Mouse (Mus musculus) midbrain, embryonic 15.5 days (tissue): Measurements from ENCODE around the gene Rpl22. TPM values are rescaled to one million over a fixed set of nuclear protein-coding genes. Genes with fewer than 3 reads are reported as not detected.

ENCODE experiments used
- ATAC-seq: fragments of 200-750 bp; cut with Nextera tagmentation; replicated peaks from 2 replicates; pipeline ENCODE4 v1.8.0; 2017; ENCODE audit warnings: moderate TSS enrichment
- H3K27ac ChIP-seq: fragments of 300-500 bp; sonication (generic); 2 replicates; pipeline ENCODE4 v1.5.1; 2015; ENCODE audit warnings: mild to moderate bottlenecking, inconsistent platforms
- H3K27me3 ChIP-seq: fragments of 300-500 bp; sonication (generic); replicated peaks from 2 replicates; pipeline ENCODE4 v1.6.1; 2015; ENCODE audit warnings: inconsistent platforms
- H3K36me3 ChIP-seq: fragments of 300-500 bp; sonication (generic); replicated peaks from 2 replicates; pipeline ENCODE4 v1.6.1; 2015; ENCODE audit warnings: inconsistent platforms
- H3K4me1 ChIP-seq: fragments of 300-500 bp; sonication (generic); 2 replicates; pipeline ENCODE4 v1.6.1; 2015; ENCODE audit warnings: inconsistent platforms
- H3K4me2 ChIP-seq: fragments of 300-500 bp; sonication (generic); 2 replicates; pipeline ENCODE4 v1.6.1; 2015; ENCODE audit warnings: inconsistent platforms, mild to moderate bottlenecking, moderate library complexity
- H3K4me3 ChIP-seq: fragments of 300-500 bp; sonication (generic); 2 replicates; pipeline ENCODE4 v1.5.1; 2015; ENCODE audit warnings: mild to moderate bottlenecking, inconsistent platforms
- H3K9ac ChIP-seq: fragments of 300-500 bp; sonication (generic); 2 replicates; pipeline ENCODE4 v1.6.1; 2015; ENCODE audit warnings: mild to moderate bottlenecking, inconsistent platforms
- H3K9me3 ChIP-seq: fragments of 300-500 bp; sonication (generic); 2 replicates; pipeline ENCODE4 v1.6.1; 2016; ENCODE audit warnings: inconsistent platforms
- WGBS: fragments of 180-500 bp; shearing (Covaris S2); methylation state at CpG from one replicate; pipeline ENCODE4 v1.1.7; 2015; ENCODE audit warnings: mixed read lengths; 5-methylcytosine and 5-hydroxymethylcytosine counted together
- polyA plus RNA-seq: library from polyadenylated mRNA; unstranded; fragments of >200 nt; fragmentation: Nextera tagmentation; extraction: Ambion mirVana; gene quantifications from 2 replicates; pipeline ENCODE4 v1.2.1, GENCODE M21; 2015

The Rpl22 gene
- polyA plus RNA-seq, 1 experiment from 2014 or later = 127 TPM

- ATAC-seq = no peak
- WGBS = 22% methylated on average over 18 of the region's 18 CpGs
Measured at GRCm38 (mm10) chr4:152288398-152288945, 37.1 kb upstream of the Rpl22 start.

DNA sequence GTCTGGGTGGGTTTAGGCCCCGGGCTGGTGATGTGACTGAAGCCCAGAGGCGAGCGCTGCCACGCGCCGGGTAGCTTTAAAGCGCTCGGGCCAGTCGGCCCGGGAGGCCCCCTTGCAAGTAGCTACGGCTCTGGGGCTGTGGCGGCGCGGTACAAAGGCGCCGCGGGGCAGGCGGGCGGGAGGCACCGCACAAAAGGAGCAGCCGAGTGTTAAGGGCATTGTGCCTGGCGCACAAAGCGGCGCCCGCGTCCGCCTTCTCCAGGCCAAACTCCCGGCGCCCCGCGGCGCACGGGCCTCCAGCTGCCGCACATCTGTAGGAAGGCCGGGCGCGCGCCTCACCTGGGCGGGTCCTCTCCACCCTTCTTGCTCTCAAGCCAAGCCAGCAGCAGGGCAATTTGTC is 35.2 kb upstream of the Rpl22 start:
- Histone ChIP-seq H3K4me1 (peaks cover 58% of the 10 kb centered on the region), H3K27me3 (peaks cover 87% of the 10 kb centered on the region), H3K4me2 (peak overlapping the region; percentile 59), H3K9me3 (no peaks in the 10 kb centered on the region), H3K36me3 (no peaks in the 10 kb centered on the region), H3K27ac (no peak overlapping the region), H3K4me3 (peak overlapping the region; percentile 30), H3K9ac (peak overlapping the region; percentile 26)
- no peak for ATAC-seq
- WGBS = under 1% methylated on average over 39 of the region's 39 CpGs

More at GRCm38 (mm10) chr4:152288398-152288945, 37.1 kb upstream of the Rpl22 start:
- no peak overlapping the region for H3K9ac ChIP-seq
- H3K4me2 ChIP-seq = no peak overlapping the region
- H3K4me1 ChIP-seq = peaks cover 59% of the 10 kb centered on the region
- no peaks in the 10 kb centered on the region for H3K36me3 ChIP-seq
- H3K27me3 ChIP-seq = peaks cover 87% of the 10 kb centered on the region
- no peak overlapping the region for H3K4me3 ChIP-seq
- no peak overlapping the region for H3K27ac ChIP-seq
- no peaks in the 10 kb centered on the region for H3K9me3 ChIP-seq

- Histone ChIP-seq H3K27me3 (peaks cover 87% of the 10 kb centered on the region), H3K4me1 (peaks cover 56% of the 10 kb centered on the region), H3K9ac (peak overlapping the region; percentile 26; the same call in 1 of the 2 replicates)
Measured at GRCm38 (mm10) chr4:152290991-152291390, 34.6 kb upstream of the Rpl22 start.

DNA sequence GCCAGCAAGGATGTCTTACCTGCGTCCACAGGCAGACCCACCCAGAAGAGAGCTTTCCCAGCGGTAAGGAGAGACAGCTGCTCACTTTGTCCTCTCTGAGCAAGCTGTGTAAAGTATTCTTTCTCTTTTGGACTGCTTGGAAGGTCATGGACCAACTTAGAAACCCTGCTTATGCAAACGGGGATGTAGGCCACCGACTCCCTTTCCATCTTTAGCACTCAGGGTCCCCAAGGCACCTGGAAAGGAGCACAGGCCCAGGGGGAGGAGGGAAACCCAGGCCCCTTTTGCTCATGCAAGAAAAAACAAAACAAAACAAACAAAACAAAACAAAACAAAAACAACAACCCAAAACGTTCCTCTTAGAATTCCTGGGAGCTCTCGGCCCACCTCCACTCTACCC is 34.0 kb upstream of the Rpl22 start, which contains the start of gene Hes3:
TSS of gene Hes3 (minus strand) at position 101 of the 400 bp plus-strand sequence.
- peaks cover 53% of the 10 kb centered on the region for H3K4me1 ChIP-seq
- H3K9me3 ChIP-seq = no peaks in the 10 kb centered on the region
- peak within 1 kb of the TSS; percentile 59 for H3K4me2 ChIP-seq
- H3K27me3 ChIP-seq = peaks cover 82% of the 10 kb centered on the region
- no peaks in the 10 kb centered on the region for H3K36me3 ChIP-seq
- no peak within 1 kb of the TSS for H3K27ac ChIP-seq
- H3K9ac ChIP-seq = peak within 1 kb of the TSS; percentile 26
- peak within 1 kb of the TSS; percentile 30 for H3K4me3 ChIP-seq
- WGBS = 16% methylated on average over 6 of the region's 6 CpGs
- ATAC-seq = no peak

More at GRCm38 (mm10) chr4:152290991-152291390, 34.6 kb upstream of the Rpl22 start:
- 8% methylated on average over 11 of the region's 11 CpGs for WGBS
- Histone ChIP-seq H3K4me3 (no peak overlapping the region), H3K27ac (no peak overlapping the region), H3K36me3 (no peaks in the 10 kb centered on the region), H3K9me3 (no peaks in the 10 kb centered on the region), H3K4me2 (peak overlapping the region; percentile 59)
- ATAC-seq = no peak

- Histone ChIP-seq H3K27me3 (peaks cover 75% of the 10 kb centered on the region), H3K27ac (no peak overlapping the region), H3K4me2 (no peak overlapping the region), H3K4me1 (peaks cover 47% of the 10 kb centered on the region), H3K36me3 (no peaks in the 10 kb centered on the region), H3K9me3 (no peaks in the 10 kb centered on the region), H3K9ac (no peak overlapping the region), H3K4me3 (no peak overlapping the region)
- 8% methylated on average over 12 of the region's 12 CpGs for WGBS
- ATAC-seq = no peak
Measured at GRCm38 (mm10) chr4:152292102-152292765, 33.3 kb upstream of the Rpl22 start.

GRCm38 (mm10) chr4:152294188-152294929 is 31.2 kb upstream of the Rpl22 start:
- Histone ChIP-seq H3K9me3 (no peaks in the 10 kb centered on the region), H3K27me3 (peaks cover 60% of the 10 kb centered on the region), H3K27ac (no peak overlapping the region), H3K36me3 (no peaks in the 10 kb centered on the region), H3K4me2 (no peak overlapping the region), H3K4me1 (peaks cover 46% of the 10 kb centered on the region), H3K4me3 (no peak overlapping the region), H3K9ac (no peak overlapping the region)
- WGBS = 57% methylated on average over 10 of the region's 10 CpGs
- no peak for ATAC-seq

GRCm38 (mm10) chr4:152295916-152296315 is 29.6 kb upstream of the Rpl22 start:
- no peak overlapping the region for H3K4me3 ChIP-seq
- H3K36me3 ChIP-seq = peaks cover 11% of the 10 kb centered on the region; the same call in 1 of the 2 replicates
- no peak overlapping the region for H3K27ac ChIP-seq
- H3K27me3 ChIP-seq = peaks cover 46% of the 10 kb centered on the region
- no peak for ATAC-seq
- H3K4me1 ChIP-seq = peaks cover 35% of the 10 kb centered on the region
- H3K9ac ChIP-seq = no peak overlapping the region
- no peaks in the 10 kb centered on the region for H3K9me3 ChIP-seq
- no peak overlapping the region for H3K4me2 ChIP-seq
- WGBS = 53% methylated on average over 4 of the region's 4 CpGs

DNA sequence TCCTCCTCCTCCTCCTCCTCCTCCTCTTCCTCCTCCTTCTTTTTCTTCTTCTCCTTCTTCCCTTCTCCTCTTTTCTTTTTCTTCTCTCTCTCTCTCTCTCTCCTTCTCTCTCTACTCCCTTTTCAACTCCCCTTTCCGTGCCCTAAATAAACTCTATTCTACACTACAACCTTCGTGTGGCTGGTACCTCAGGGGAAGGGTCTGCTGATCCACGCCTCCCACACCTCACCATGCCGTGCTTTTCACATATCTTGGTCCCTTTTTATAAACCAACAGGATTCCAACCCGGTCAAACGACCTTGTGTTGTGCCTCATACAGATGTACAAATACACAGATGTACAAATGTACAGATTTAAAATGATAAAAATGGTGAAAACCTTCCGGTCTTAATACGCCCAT is 29.2 kb upstream of the Rpl22 start:
- H3K9me3 ChIP-seq = no peaks in the 10 kb centered on the region
- H3K27me3 ChIP-seq = peaks cover 42% of the 10 kb centered on the region
- WGBS = 23% methylated on average over 8 of the region's 8 CpGs
- no peak overlapping the region for H3K9ac ChIP-seq
- peak overlapping the region; percentile 96 for H3K4me3 ChIP-seq
- no peak overlapping the region for H3K27ac ChIP-seq
- H3K36me3 ChIP-seq = peaks cover 11% of the 10 kb centered on the region; the same call in 1 of the 2 replicates
- peak overlapping the region; percentile 97 for H3K4me2 ChIP-seq
- H3K4me1 ChIP-seq = peaks cover 31% of the 10 kb centered on the region
- no peak for ATAC-seq

DNA sequence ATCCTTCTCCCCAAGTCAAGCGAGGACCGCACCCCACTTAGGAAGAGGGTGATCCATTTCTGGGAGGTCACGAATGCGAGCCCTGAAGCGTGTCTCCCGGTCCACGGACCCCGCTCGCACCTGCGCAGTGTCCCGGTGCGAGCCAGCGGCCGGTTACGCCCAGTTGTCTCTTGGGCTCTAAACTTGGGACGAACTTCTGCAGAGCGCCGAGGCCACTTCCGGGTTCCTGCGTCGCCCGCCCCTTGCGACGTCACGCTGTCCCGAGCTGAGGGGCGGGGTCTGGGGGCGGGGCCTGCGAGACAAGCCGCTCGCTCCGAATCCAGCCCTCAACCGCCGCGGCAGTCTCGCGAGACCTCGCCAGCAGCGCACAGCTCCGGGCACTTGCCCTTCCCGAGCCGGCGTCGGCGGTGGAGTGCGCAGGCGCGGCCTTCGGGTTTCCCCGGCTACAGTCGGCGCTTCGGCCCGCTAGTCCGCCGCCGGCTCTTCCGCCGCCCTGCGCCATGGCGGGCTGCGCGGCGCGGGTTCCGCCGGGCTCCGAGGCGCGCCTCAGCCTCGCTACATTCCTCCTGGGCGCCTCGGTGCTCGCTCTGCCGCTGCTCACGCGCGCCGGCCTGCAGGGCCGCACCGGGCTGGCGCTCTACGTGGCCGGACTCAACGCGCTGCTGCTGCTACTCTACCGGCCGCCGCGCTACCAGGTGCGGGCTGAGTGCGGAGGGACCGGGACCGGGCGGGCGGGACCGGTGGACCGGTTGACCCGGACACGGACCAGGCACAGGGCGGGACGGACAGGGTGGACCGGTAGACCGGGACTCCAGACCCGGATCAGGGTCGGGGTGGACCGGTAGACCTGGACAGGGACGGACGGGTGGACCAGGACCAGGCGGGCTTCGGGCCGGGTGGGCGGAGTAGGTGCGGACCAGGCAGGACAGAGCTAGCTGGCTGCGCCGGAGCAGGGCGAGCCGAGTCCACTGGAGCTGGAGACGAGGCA is 28.4 kb upstream of the Rpl22 start, which contains the start of gene Icmt:
TSS of gene Icmt (plus strand) at position 354 of the 988 bp plus-strand sequence.
- peak; percentile 95 for ATAC-seq
- Histone ChIP-seq H3K27me3 (peaks cover 34% of the 10 kb centered on the region), H3K9me3 (no peaks in the 10 kb centered on the region), H3K27ac (peak within 1 kb of the TSS; percentile 82), H3K4me1 (peaks cover 24% of the 10 kb centered on the region), H3K36me3 (peaks cover 11% of the 10 kb centered on the region; the same call in 1 of the 2 replicates), H3K4me2 (peak within 1 kb of the TSS; percentile 97), H3K4me3 (peak within 1 kb of the TSS; percentile 96), H3K9ac (peak within 1 kb of the TSS; percentile 92)
- WGBS = under 1% methylated on average over 116 of the region's 119 CpGs

- no peak overlapping the region for H3K27ac ChIP-seq
- H3K9ac ChIP-seq = peak overlapping the region; percentile 10; the same call in 1 of the 2 replicates
- peaks cover 11% of the 10 kb centered on the region; the same call in 1 of the 2 replicates for H3K36me3 ChIP-seq
- H3K27me3 ChIP-seq = peaks cover 22% of the 10 kb centered on the region
- no peak for ATAC-seq
- H3K4me3 ChIP-seq = no peak overlapping the region
- H3K4me1 ChIP-seq = peaks cover 16% of the 10 kb centered on the region
- peak overlapping the region; percentile 97; the same call in 1 of the 2 replicates for H3K4me2 ChIP-seq
- WGBS = 90% methylated on average over 14 of the region's 14 CpGs
- no peaks in the 10 kb centered on the region for H3K9me3 ChIP-seq
Measured at GRCm38 (mm10) chr4:152298836-152299235, 26.7 kb upstream of the Rpl22 start.

GRCm38 (mm10) chr4:152300375-152300774 is 25.2 kb upstream of the Rpl22 start:
- no peak overlapping the region for H3K9ac ChIP-seq
- H3K36me3 ChIP-seq = peaks cover 13% of the 10 kb centered on the region; the same call in 1 of the 2 replicates
- H3K4me2 ChIP-seq = no peak overlapping the region
- H3K27me3 ChIP-seq = peaks cover 6% of the 10 kb centered on the region
- ATAC-seq = no peak
- H3K4me1 ChIP-seq = peaks cover 16% of the 10 kb centered on the region
- WGBS = 90% methylated on average over 8 of the region's 8 CpGs
- no peaks in the 10 kb centered on the region for H3K9me3 ChIP-seq
- no peak overlapping the region for H3K4me3 ChIP-seq
- H3K27ac ChIP-seq = no peak overlapping the region
